Mouse (Mus musculus): ENCODE measurements around the gene Ldhal6b. TPM values are rescaled to one million over a fixed set of nuclear protein-coding genes. Genes with fewer than 3 reads are reported as not detected.

Gene Ldhal6b
- total RNA-seq, 2 experiments from 2014 or later, result 1.4 to 1.7 TPM

GRCm38 (mm10) chr17:5411205-5411604, 7.4 kb downstream of the Ldhal6b start:
- no peak for DNase-seq (ENCODE audit: low spot score in 2 of 2)

DNA sequence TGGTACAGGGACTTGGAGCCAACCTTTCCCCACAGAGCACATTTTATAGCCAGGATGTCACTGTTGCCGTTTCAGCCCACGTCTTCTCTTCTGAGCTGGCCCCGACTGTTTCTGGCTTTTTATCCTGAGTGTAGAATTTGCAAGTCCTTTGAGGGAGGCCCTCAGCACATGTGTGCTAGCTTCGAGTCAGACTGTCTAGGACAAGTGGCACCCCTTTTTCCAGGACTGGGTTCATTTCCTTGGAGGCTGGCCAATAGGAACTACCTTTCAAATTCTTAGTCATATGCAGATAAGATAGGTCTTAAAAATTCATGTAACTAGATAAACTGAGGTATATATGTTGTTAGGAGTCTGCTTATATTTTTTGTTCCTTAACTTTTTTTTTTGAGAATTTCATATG, 8.2 kb downstream of the Ldhal6b start:
- DNase-seq (ENCODE audit: low spot score in 2 of 2), result no peak

DNA sequence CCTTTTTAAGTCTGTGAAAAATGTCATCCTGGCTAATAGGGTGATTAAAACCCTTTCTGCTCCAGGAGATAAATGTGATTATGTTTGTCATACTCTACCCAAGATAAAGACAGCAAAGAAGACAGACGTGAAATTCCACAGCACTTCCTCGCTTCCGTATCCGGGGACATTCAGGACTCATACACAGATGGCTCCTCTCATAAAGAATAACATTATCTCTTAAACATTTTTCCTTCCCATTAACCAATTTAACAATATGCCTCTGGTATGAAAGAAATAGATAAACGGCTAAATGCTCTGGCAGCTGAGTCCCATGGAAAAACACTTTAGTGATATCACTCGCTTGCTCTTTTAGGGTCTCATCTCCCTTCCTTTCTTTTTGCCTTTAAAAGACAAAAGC, 11.5 kb downstream of the Ldhal6b start:
- no peak for DNase-seq (ENCODE audit: low spot score in 2 of 2)

- no peak for DNase-seq (ENCODE audit: low spot score in 2 of 2)
Measured at GRCm38 (mm10) chr17:5406566-5406965, 12.0 kb downstream of the Ldhal6b start.

GRCm38 (mm10) chr17:5403885-5404284, 14.7 kb downstream of the Ldhal6b start:
- no peak for DNase-seq (ENCODE audit: low spot score in 2 of 2)

GRCm38 (mm10) chr17:5402624-5403023, 15.9 kb downstream of the Ldhal6b start:
- DNase-seq (ENCODE audit: low spot score in 2 of 2), result peak; percentile 66 to 68

GRCm38 (mm10) chr17:5402069-5402468, 16.5 kb downstream of the Ldhal6b start:
- DNase-seq (ENCODE audit: low spot score in 2 of 2), result peak in 1 of 2 experiments; percentile 60

DNA sequence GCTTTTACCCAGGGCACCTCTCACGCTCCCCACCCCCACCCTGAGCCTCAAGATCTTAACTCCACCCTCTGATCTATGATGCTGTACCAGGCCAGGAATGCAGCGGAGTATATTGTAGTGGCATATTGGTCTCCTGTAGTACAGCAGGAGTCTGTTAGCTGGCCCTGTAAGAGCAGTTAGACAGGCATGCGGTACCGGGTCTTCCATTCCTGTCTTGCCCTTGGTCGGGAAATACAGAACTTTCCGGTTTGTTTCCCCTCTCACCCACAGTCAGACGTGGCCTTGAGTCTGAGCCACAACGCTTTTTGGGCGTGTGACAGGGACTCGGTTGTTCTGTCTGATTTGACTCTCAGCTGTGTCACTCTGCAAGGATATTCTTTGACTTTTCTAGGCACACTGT, 17.3 kb downstream of the Ldhal6b start:
- no peak for DNase-seq (ENCODE audit: low spot score in 2 of 2)

DNA sequence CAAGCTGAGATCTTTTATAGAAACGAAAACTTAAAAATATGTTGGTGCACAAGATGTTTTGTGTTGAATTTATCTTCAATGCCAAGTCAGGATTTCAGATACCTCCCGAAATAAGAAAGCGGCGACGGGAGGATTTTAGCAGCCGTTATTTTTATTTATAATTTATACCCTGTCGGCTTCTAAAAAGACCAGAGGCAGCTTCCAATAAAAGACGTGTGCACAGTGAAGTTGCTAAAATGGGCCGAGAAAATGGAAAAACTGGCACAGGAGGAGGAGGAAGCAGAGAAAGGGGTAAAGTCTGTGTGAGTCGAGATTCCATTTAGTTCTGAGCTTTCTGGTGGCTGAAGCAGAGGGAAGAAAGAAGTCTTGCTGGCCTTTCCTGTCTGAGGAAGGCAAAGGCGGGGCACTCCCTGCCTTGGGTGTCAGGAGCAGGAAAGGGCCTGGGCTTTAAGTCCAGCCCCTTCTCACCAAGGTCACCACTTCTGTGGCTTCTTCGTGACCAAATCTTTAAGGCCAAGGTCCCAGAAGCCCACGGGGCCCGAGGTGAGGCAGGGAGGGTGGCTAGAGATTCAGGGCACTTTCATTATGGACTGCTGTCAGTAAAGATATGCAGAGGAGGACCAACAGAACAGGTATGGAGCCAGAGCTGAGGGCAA, 18.0 kb downstream of the Ldhal6b start:
- no peak for DNase-seq (ENCODE audit: low spot score in 2 of 2)

- DNase-seq (ENCODE audit: low spot score in 2 of 2), result peak; percentile 88
Measured at GRCm38 (mm10) chr17:5397148-5398007, 21.2 kb downstream of the Ldhal6b start.

GRCm38 (mm10) chr17:5396213-5396612, 22.4 kb downstream of the Ldhal6b start:
- DNase-seq (ENCODE audit: low spot score in 2 of 2), result no peak

DNA sequence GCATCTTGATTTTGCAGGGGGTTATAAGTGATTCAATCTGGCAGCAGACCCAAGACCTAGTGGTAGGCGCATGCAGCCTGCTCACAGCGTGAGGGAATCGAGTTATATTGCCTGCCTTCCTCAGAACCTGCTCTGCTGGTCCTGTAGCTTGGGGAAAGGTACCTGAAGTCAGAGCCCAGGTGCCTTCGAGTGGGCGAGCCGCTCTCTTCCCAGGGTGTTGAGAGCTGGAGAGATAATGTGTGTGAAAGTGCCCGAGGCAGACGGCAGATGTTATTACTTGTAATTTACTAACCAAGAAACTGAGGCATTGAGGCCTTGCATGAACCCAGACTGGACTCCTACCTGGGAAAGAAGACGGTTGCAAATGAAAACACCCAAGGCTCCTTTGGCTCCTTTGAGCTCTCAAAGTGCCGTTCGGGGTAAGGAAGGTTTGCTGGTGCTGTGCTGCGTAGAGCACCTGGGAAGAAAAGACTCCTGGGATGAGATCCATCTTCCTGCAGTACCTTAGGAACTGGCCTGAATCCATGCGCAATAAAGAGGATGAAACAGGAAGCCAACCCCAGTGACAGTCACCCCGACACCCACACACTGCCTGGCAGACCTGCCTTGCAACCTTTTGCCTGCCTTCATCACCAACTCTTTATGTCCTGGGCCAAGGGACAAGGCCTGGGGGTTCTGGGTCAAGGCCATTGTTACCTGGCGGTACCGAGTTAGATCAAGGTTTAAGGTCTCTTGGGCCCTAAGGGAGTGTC, 22.9 kb downstream of the Ldhal6b start:
- no peak for DNase-seq (ENCODE audit: low spot score in 2 of 2)

DNA sequence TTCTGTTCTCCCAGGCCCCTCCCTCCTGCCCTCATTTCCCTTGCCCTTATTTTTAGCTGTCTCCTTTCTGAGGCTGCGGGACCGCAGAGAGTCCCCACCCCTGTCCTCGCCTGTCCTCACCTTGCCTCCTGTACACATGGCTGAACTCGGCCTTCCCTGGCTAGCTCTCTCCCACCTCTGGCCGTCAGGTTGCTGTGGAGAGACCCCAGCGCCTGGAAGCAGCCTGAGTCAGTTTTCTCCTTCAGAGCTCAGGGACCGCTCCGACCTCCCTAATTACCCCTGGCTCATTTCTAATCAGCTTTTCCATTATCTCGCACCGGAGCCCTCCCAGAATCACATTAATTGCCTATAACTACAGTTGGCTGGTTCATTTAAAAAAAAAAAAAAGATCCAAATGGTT, 27.9 kb downstream of the Ldhal6b start:
- DNase-seq (ENCODE audit: low spot score in 2 of 2), result no peak

- no peak for DNase-seq (ENCODE audit: low spot score in 2 of 2)
Measured at GRCm38 (mm10) chr17:5388351-5388750, 30.2 kb downstream of the Ldhal6b start.

- DNase-seq (ENCODE audit: low spot score in 2 of 2), result no peak
Measured at GRCm38 (mm10) chr17:5386885-5387545, 31.6 kb downstream of the Ldhal6b start.

GRCm38 (mm10) chr17:5385694-5386093, 32.9 kb downstream of the Ldhal6b start:
- no peak for DNase-seq (ENCODE audit: low spot score in 2 of 2)

- no peak for DNase-seq (ENCODE audit: low spot score in 2 of 2)
Measured at GRCm38 (mm10) chr17:5377930-5378310, 40.6 kb downstream of the Ldhal6b start.

DNA sequence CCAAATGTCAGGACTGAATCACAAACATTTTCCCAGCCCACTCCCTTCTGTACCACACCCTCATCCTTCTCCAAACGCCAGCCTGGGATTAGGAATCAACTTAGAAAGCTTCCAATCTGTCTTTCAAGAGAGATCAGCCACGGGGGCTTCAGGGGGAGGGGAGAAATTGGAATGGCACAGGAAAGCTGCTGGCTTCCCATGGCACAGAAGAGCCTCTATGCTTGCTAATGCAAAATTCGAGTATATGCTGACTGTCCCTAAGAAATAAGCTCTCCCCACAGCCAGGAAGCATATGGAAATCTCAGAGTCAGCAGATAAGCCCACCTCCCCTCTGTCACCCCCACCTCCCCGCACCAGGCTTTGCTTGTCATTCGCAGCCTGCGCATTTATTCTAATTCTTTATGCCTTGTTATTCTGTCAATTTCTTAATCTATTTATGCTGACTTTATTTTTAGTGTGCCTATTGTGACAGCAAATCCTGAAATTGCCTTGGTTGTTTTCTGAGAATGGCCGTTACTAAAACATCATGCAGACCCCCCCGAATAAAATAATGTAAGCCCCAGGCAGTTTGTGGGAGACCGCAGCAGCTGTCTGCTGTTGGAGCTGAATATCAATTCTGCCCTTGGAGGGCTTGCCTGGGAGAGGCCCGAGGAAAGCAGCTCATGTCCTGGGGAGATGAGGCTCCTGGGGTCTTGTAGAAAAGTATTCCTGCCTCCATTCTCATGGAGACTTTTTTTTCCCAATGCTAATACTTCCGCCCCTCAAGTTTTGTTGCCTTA, 41.2 kb downstream of the Ldhal6b start:
- DNase-seq (ENCODE audit: low spot score in 2 of 2), result peak in 1 of 2 experiments; percentile 74

DNA sequence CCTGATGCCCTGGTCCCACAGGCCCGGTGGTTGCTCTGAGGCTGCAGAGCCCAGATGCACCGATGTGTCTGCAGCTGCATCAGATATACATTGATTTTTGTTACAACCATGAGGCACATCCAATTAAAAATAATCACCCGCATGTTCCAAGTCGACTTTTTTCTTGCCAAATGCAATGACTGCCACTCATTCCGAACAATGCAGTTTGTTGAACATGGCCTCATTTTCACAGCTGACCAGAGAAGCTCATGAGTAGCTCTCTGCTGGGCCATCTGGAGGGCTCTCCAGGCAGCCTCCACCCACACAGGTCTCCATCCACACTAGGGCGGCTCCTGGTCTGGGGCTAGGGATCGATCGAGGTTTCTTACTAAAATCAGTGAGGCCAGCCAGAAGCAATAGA, 45.6 kb downstream of the Ldhal6b start:
- no peak for DNase-seq (ENCODE audit: low spot score in 2 of 2)

GRCm38 (mm10) chr17:5371521-5371920, 47.0 kb downstream of the Ldhal6b start:
- no peak for DNase-seq (ENCODE audit: low spot score in 2 of 2)

DNA sequence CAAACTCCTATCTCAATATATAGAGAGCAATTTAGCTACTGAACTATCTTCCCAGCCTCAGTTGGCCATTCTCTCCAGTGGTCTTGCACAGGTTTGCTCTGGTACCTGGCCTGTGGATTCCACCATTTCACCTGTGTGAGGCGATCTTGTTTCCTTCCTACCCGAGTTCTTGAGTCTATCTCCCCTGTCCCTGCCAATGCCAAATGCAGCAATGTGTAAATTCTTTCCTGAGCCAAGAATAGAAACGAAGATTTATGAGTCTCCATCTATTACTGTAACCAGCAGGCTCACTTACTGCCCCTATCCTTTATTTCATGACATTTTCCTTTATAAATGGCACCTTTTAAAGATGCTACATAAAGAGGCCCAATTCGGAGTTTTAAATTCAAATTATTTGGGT, 47.5 kb downstream of the Ldhal6b start:
- no peak for DNase-seq (ENCODE audit: low spot score in 2 of 2)

Measured in layer of hippocampus, postnatal 14 days (tissue).